Mouse (Mus musculus) thymus, postnatal 14 days (tissue): ENCODE measurements around the gene Rgs6.

ENCODE experiments used
- DNase-seq: peaks from one replicate; pipeline ENCODE4 v3.0.0; 2021

Rgs6 gene

DNA sequence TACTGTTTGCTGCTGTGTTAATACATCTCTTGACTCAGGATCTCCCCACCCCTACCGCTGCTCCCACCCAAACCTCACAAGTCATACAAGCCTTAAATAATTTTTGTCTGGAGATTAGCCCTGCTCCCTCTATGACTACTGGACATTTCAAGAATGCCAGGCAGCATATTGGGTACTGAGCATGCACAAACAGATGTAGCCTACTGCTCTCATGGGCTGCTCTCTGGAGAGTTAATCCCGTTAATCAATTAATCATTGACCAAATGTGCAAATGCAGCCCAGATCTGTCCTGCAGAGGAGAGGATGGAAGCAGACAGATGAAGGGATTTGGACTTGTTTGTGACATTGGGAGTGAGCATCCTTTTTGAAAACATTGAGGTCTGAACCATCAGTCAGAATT, at the start of gene Rgs6:
Gene Rgs6, plus strand, starts transcription at position 276 of the 400 bp plus-strand sequence.
- DNase-seq, result no peak

DNA sequence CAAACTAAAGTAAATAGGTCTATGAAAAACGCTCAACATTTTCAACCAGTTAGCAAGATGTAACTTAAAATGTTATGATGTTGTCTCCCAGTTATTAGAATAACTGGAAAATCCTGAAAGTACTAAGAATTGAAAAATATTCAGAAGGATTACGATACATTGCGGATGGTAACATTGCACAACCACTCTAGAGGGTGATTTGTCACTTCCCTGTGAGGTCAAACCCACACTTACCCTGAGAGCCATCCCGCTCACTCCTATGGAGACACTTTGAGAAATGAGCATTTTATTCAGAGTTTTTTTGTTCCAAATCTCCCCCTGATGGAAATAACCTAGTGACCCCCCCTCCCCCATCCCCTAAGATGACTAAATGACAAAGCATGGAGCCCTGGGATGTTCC, 41.0 kb upstream of the Rgs6 start:
- DNase-seq, result no peak

DNA sequence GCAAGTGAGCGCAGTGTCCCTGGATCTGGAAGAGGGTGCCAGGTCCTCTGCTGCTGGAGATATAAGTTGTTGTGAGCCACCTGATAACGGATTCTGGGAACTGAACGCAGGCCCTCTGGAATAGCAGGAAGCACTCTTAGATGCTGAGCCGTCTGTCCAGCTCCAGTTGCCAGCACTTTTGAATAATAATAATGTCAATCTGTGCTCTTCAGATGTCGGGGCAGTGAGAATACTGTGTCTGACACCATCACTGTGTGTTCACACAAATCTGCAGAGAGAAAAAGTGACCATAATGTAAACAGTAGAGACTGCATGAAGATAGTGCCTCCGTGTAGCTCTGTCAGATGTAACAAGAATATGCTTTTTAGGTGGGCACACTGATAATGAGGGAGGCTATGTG, 38.9 kb upstream of the Rgs6 start:
- DNase-seq, result no peak

DNA sequence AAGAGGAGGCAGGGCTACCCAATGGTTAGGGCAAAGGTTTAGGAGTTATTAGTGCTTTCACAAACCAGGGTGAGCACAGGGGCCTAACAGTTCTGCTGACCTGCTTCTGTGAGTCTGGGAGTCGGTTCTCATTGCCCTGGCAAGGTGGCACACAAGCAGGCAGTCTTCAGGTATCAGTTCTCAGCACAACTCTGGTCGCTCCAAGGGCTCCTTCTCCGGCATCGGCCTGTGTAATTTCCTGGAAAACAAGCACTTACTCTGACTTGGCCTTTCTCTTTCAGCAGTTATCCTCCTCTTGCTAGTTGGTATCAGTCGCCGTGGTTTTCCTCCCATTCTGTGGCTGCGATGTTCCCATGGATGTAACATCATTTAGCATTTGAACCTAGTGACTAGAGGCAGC, 38.0 kb upstream of the Rgs6 start:
- DNase-seq, result no peak

DNA sequence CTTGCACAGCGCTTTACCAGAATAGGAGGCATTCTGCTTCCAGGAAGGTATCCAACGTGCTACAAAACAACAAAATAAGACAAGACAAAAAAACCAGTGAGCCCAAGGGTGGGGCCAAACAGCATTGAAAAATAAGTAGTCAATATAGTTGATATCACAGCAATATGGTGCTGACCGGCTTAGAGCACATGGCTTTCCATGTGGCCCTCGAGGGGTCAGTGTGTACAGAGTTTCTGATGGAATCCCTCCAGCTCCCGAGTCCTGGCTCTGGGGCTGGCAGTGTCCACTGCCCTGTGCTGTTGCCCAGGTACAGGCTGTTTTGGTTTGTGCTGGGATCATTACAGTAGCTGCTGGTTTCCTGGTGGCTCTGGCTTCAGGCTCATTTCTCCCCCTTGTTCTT, 35.7 kb upstream of the Rgs6 start:
- no peak for DNase-seq

DNA sequence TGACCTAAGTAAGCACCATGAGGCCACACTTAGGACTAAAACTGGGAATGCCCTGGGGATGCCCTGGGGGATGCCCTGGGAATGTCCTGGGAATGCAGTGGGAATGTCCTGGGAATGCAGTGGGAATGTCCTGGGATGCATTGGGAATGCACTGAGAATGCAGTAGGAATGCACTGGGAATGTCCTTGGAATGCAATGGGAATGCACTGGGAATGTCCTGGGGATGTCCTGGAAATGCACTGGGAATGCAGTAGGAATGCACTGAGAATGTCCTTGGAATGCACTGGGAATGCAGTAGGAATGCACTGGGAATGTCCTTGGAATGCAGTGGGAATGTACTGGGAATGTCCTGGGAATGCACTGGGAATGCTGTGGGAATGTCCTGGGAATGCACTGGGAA, 25.2 kb upstream of the Rgs6 start:
- DNase-seq, result no peak

DNA sequence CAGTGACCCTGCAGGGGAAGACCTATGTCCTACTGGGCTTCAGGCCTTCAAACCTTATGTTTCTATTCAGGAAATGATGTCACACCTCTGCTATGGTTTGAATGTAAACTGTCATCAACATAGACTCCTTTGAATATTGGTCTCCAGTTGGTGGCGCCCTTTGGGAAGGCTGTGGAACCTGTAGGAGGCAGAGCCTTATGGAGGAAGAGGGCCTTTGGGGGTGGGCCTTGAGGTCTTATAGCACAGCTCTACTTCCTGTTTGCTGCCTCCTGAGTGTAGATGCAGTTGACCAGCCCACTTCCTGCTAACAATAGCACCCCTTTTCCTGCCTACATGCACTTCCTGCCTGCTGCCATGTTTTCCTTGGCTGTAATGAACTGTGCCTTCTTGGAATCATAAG, 19.7 kb upstream of the Rgs6 start:
- DNase-seq, result peak; percentile 5

DNA sequence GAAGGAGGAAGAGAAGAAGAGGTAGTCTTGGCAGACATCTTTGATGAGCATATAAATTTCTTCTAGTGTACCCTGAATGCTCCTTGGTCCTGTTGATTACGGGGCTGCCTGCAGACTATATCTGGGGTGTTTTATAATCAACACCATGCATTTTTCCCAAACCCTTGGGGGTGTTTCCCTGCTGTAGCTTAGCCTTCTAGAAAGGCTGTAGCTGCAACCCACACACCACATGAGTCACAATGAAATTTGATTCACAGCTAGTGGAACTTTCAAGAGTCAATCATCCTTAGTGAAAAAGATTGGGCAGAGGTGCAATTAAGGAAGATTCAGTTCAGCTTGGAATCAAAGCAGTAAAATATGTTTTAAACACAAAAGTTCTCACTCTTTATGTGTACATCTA, 15.4 kb upstream of the Rgs6 start:
- no peak for DNase-seq

DNA sequence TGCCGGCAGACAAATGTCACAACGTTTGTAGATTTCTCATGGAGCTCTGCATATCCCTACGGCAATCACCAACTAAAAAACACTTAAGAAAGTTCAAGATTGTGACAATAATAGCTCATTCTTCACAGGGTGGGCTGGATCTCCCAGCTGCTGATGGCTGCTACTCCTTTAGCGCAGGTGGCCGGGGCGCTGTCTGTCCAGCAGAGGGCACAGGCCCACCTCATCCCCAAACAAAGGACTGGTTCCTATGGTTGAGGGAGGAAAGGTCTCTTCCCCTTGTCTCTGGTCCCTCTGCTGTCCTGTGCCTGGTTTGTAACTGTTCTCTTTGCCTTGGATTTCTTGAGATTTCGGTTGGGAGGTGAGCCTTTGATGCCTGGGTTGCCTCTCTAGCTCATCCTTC, 1.5 kb upstream of the Rgs6 start:
- DNase-seq, result no peak

DNA sequence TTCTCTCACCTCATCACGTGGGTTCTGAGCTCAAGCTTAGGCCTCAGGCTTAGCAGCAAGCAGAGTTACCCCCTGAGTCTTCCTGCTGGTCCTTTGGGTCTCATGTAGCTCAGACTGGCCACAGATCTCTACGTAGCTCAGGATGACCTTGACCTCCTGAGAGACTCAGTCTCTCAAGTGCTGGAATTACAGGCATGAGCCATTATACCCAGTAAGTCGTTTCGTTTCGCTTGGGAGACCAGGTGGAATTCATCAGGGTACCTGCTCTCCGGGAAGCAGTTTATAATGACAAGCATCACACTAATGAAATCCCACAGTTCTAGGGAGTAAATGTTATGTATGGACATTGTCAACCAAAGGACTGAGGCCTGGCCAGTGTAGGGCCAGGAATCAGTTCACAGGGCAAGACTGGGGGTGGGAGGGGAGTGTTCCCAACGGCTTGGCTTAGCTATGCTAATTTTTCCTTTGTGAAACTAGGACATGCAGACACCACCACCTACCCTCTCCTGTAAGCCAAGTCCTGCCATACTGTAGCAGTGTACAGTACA, 670 bp upstream of the Rgs6 start:
- DNase-seq, result no peak

DNA sequence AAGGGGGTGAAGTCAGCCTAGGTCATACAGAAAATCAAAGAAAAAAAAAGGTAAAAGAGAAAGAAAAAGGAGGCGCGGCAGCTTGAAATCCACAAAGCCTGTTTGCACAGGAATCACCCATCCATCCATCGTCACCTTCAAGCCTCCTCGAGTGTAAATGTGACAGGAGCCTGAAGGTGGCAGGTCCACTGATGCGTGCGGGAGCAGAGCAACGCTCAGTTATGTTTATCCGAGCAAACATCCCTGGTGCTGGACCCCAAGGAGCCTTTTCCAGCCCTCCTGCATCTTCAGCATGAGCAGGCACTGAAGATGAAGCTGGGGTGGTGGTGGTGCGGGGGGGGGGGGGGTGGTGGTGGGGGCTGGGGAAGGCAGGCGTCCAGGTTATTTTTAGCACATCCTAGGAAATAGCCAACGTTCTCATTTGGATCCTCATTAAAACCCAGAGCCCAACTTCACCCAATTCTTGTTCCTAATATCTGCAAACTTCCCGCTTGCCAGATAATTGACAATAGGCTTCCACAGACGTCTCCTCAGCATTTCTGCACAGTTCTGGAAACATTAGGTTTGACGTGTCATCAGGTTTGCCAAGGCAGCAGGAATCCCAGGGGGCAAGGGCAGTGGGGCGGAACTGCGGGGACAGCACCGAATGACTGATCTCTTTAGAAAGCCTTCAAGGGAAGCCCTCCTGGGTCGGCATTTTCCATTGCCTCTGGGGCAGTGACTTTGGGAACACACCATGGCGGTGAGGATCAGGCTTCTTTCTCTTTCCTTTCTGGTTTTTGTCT, 946 bp downstream of the Rgs6 start:
- no peak for DNase-seq

DNA sequence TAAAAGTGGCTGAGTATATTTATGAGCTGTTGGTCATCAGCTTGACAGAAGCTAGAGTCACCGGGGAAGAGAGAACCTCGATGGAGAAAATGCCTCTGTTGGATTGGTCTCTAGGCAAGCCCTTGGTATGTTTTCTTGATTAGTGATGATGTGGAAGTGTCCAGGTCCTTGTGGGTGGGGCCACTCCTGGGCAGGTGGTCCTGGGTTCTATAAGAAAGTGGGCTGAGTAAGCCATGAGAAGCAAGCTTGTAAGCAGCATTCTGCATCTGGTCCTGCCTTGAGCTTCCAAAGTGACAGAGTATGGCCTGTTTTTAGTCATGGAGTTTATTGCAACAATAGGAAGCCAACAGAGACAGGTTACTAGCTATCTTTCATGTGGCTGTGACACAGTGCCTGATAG, 10.9 kb downstream of the Rgs6 start:
- no peak for DNase-seq

DNA sequence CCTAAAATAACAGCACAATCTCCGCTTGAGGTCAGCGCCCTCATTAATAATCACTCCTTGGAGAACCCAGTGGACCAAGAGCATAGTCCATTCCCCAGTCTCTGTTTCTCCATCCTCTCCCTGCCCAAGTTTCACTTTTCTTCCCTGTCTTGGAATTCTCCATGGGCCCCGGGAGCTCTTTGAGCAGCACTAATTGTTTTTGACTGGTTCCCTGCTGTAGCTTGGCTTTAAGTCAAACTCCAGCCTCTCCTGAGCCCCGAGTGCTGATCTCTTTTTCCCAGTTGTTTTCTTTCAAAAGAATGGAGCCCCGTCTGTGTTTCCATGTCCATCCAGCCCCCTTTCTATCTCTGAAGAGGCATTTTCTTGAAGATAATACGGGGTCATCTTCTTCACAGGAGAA, 12.3 kb downstream of the Rgs6 start:
- DNase-seq, result no peak

DNA sequence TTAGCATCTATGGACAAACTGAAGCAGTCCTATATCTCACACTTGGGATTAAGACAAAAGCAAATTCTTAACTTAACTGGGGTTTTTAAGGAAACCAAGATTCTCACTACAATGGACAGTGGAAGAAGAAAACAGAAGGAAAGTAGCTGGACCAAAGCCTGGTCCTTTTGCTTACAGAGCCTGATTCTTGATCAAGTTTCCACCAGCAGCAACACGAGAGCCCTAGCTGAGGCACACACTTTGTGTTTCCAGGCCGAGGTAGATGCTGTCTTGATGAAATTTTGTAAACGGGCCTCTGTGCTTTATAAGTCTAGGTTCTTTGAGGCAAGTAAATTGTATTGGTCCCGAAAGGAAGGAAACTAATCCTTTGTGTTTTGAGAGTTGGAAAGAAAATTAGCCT, 14.7 kb downstream of the Rgs6 start:
- no peak for DNase-seq

DNA sequence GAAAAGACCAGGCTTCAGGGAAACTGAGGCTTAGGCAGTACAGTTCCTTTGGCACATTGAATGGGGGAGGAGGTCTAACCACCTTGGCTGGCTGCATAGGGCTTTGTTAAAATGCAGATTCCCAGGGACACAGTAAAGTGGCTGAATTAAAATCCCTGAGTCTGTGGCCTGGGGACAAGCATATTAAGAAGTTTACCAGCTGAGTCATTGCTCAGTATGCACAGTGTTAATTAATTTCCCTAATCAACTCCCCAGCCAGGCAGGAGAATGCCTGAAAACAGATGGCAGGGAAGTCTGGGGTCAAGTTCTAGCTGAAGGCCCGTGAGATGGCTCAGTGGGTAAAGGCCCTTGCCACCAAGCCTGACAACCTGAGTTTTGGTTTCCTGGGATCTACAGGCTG, 15.2 kb downstream of the Rgs6 start:
- no peak for DNase-seq

DNA sequence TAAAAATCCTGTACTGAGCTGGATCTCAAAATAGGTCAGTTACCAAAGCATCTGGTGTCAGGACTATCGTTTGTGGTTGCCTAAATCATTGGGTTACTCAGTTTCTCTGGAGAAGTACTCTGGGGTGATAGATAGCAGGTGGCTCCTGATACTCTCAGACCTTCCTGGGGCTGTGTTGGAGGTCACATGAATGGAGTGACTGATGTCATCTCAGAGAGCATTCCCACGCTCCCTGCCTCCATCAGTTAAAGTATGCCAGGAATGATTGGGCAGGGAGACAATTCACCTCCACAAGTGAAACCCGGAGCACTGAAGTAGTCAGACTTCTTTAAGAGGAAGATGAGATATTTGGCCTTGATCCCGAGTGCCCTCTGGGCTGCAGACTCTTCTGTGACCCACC, 15.9 kb downstream of the Rgs6 start:
- DNase-seq, result no peak

DNA sequence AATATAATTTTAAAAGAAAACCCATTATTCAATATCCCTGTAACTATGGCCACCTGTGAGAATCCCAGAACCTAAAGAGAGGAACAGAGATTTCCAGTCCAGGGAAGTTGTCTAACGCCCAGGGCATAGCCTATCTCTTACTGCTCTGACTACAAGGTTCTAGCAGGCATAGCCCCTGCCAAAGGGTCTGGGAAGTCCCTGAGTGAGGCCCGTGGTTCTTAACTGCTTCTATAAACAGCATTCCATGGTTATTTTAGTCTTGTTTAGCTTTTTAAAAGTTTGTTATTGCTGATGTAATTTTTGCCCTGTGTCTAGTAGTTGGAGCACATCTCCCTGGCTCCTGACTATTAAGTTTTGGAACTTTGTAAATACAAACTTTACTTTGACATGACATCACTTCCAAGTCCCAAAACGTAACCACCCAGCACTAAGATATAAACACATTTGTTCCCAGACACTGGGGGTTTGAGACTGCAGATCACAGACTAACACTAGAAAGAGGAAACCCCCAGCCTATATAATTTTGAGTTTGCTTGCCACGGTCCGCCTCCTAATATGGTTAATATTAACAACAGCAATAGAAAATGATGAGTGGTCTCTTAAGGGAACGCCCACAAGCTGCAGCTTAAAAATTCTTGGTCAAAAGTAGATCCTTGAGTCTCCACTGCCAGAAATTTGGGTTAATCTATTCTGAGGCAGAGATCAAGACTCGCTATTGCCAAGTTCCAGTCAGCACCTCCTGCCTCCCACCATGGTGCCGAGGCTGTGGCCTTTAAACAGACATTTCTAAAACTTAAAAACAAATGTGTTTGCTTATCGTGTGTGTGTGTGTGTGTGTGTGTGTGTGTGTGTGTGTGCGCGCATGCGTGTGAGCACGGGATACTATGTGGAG, 24.9 kb downstream of the Rgs6 start:
- no peak for DNase-seq

DNA sequence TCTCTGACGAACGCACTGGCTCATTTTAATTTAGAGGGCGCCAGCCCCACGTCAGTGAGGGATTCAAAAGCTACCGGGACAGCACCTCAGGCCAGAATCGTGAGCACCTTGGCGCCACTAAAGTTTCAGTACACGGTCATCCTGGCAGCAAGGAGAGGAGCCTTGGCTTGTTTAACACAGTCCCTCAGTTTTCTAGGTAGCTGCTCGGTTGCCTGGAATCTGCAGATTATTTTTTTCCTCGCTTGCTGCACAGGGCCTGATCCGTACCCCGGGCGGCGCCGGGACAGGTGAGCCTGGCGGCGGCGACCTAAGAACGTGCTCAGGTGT, 28.4 kb downstream of the Rgs6 start:
- DNase-seq, result no peak

DNA sequence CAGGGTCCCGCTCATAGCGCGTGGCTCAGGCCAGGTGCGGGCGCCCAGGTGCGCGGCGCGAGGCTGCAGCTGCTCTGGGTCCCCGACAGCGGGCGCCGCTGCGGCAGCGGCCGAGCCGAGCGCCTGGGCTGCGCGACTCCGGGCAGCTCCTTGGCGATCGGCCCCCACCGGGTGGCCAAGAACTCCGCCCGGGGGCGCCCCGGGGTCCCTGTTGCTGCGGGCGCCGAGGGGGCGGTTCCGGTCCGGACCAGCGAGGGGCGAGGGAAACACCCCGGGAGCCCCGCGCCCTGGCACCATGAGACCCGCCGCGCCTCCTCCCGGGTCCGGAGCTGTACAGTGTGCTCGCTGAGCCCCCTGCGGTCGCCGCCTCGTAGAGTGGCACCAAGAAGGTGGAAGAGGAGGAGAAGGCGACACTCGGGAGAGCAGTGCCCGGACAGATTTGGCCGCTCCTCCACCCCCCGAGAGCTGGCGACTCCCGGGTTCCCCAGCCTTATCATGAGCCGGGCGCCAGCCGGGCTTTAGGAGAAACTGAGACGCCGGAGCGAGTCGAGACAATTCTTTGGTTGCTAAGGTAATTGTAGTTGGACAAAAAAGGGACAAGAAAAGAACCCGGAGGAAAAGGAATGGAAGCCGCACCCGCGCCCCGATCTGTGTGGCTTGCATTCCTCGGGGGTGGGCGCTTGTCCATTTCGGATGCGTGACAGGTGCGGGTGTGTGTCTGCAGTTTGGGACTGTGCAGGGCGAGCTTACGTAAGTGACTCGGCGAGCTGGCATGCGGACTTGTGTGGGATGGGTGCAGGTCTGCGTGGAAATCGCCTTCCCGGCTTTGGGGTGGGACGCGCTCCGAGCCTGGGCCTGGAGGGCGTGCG, 29.0 kb downstream of the Rgs6 start:
- peak; percentile 3 for DNase-seq

DNA sequence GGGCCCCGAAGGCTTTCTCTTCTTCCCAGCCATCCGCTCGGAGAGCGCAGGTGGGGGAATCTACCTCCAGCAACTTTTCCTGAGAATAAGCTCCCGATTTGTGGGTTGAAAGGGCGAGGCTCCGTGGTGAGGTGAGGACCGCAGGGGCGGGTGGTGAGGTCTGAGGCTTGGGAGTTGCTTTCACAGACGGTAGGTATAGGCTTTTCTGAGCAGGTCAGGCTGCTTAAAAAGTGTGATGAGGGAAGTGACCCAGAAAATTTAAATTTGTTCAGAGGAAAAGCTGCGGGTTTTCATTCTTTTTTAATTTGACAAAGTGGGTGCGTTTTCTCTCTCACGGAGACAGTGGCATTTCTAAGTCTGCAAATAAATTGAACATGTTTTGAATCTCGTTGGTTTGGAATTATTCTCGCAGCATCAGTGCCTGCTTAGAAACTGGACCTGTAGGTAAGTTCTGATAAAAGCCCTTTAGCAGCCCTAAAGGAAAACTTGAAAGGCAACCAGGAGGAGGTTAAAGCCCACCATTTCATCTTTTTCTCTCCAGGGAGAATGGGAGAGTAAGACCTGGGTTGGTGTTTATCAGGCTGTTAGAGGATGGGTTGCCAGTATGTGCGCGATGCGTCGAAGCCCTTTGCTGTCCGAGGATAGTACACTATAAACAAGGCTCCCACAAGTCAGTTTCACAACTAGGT, 29.7 kb downstream of the Rgs6 start:
- DNase-seq, result no peak

DNA sequence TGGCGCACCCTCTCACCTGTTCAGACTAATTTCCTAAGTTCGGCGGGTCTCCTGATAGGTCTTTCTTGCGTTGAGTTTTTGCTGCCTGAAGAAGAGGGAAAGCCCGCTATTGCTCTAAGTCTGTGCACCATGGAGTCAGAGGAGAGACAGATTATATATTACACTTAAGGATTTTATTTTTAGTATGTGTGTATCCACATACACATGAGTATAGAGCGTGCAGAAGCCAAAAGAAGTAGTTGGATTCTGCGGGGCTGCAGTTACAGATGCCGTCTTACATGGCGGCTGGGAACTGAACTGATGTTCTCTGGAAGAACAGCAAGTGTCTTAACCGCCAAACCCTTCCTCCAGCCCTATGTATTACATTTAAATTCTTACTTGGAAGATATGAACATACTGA, 52.3 kb downstream of the Rgs6 start:
- DNase-seq, result no peak

DNA sequence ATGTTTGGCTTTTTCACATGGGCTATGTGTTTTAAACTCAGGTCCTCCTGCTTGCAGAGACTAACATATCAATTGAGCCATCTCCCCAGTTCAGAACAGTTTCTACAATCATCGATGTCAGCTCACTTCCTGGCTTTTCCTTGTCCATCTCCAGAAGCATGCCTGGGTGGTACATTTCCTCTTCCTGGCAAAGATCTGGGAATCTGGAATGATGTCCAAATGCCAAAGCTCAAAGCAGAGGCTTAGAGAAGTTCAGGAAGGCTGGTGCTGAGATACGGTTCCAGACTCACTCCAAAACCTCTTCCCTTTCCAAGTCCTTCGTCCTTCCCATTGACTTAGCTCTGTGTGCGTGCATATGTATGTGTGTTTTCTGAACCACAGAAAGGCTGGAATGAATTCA, 59.8 kb downstream of the Rgs6 start:
- DNase-seq, result no peak

DNA sequence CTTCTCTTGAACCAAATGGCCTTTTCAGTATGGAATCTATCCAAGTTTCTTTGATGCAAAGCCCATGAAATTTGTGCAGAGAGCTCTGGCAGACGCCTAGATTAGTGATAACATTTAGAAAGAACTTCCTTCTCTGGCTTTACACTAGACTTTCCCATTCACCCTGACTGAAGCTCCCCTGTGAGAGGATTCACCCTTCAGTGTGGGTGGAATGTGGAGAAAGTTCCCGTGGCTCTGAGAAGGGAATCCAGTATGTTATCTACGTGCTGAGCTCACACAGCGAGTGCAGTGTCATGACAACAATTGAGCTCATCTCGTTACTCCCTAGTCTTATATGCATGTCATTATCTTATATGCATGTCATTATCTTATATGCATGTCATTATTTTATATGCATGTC, 61.9 kb downstream of the Rgs6 start:
- no peak for DNase-seq
